Mouse (Mus musculus): ENCODE measurements around the gene Rln3.

The Rln3 gene

GRCm38 (mm10) chr8:84044900-84045299 is at the start of gene Rln3:
TSS of gene Rln3 (minus strand) at chr8:84045000.
- no peak for DNase-seq

- DNase-seq = no peak
Observed at GRCm38 (mm10) chr8:84090585-84090984, 45.8 kb upstream of the Rln3 start.

GRCm38 (mm10) chr8:84089277-84089676 is 44.5 kb upstream of the Rln3 start:
- no peak for DNase-seq

- no peak for DNase-seq
Observed at GRCm38 (mm10) chr8:84087821-84088220, 43.0 kb upstream of the Rln3 start.

- peak; percentile 51 for DNase-seq
Observed at GRCm38 (mm10) chr8:84087156-84087555, 42.4 kb upstream of the Rln3 start.

GRCm38 (mm10) chr8:84084341-84085115 is 39.7 kb upstream of the Rln3 start:
- peak; percentile 54 for DNase-seq

- peak; percentile 75 for DNase-seq
Observed at GRCm38 (mm10) chr8:84083829-84084241, 39.0 kb upstream of the Rln3 start.

GRCm38 (mm10) chr8:84079206-84079605 is 34.4 kb upstream of the Rln3 start:
- no peak for DNase-seq

- no peak for DNase-seq
Observed at GRCm38 (mm10) chr8:84076849-84077248, 32.0 kb upstream of the Rln3 start.

- DNase-seq = no peak
Observed at GRCm38 (mm10) chr8:84076412-84076811, 31.6 kb upstream of the Rln3 start.

GRCm38 (mm10) chr8:84073230-84073976 is 28.6 kb upstream of the Rln3 start:
- no peak for DNase-seq

GRCm38 (mm10) chr8:84072321-84072720 is 27.5 kb upstream of the Rln3 start:
- no peak for DNase-seq

- DNase-seq = no peak
Observed at GRCm38 (mm10) chr8:84071921-84072320, 27.1 kb upstream of the Rln3 start.

GRCm38 (mm10) chr8:84070667-84071066 is 25.9 kb upstream of the Rln3 start:
- DNase-seq = no peak

GRCm38 (mm10) chr8:84070241-84070640 is 25.4 kb upstream of the Rln3 start:
- DNase-seq = no peak

- DNase-seq = no peak
Observed at GRCm38 (mm10) chr8:84069750-84070149, 24.9 kb upstream of the Rln3 start.

- peak; percentile 37 for DNase-seq
Observed at GRCm38 (mm10) chr8:84069169-84069568, 24.4 kb upstream of the Rln3 start.

- DNase-seq = no peak
Observed at GRCm38 (mm10) chr8:84068316-84069035, 23.7 kb upstream of the Rln3 start.

- DNase-seq = no peak
Observed at GRCm38 (mm10) chr8:84067911-84068310, 23.1 kb upstream of the Rln3 start.

- peak; percentile 98 for DNase-seq
Observed at GRCm38 (mm10) chr8:84067047-84067573, 22.3 kb upstream of the Rln3 start.

- peak; percentile 98 for DNase-seq
Observed at GRCm38 (mm10) chr8:84066291-84066930, 21.6 kb upstream of the Rln3 start, which contains the start of gene Rfx1. TSS of gene Rfx1 (plus strand) at chr8:84066834.

- no peak for DNase-seq
Observed at GRCm38 (mm10) chr8:84065457-84066072, 20.8 kb upstream of the Rln3 start.
